Mouse (Mus musculus) urinary bladder, postnatal 4 days (tissue): ENCODE data around the gene Mob1b.
"Not testable (repeated sequence)": the region's sequence is repeated elsewhere in the genome, so short reads cannot be mapped to it uniquely, and the experiment has no call there.

ENCODE experiments used
- DNase-seq, 2 experiments: peaks; one replicate each; pipeline ENCODE4 v3.0.0; 2021 to 2022; ENCODE audit warnings: low spot score in 2 of 2

Gene Mob1b

GRCm38 (mm10) chr5:88702041-88702440 lies 18.6 kb upstream of the Mob1b start:
- DNase-seq, result no peak

- DNase-seq, result no peak
Observed at GRCm38 (mm10) chr5:88703551-88703950, 17.1 kb upstream of the Mob1b start.

- DNase-seq, result no peak
Observed at GRCm38 (mm10) chr5:88711128-88711527, 9.5 kb upstream of the Mob1b start.

GRCm38 (mm10) chr5:88711618-88712224 lies 8.9 kb upstream of the Mob1b start:
- no peak for DNase-seq

GRCm38 (mm10) chr5:88712328-88712727 lies 8.3 kb upstream of the Mob1b start:
- DNase-seq, result no peak

GRCm38 (mm10) chr5:88716983-88717382 lies 3.7 kb upstream of the Mob1b start:
- no peak for DNase-seq

- DNase-seq, result no peak
Observed at GRCm38 (mm10) chr5:88721003-88721475, 384 bp downstream of the Mob1b start.

- DNase-seq, result peak in 1 of 2 experiments; percentile 19
Observed at GRCm38 (mm10) chr5:88721565-88722212, 1.0 kb downstream of the Mob1b start.

GRCm38 (mm10) chr5:88722213-88722600 lies 1.6 kb downstream of the Mob1b start:
- no peak for DNase-seq

GRCm38 (mm10) chr5:88724030-88724429 lies 3.4 kb downstream of the Mob1b start:
- DNase-seq, result no peak

GRCm38 (mm10) chr5:88727593-88728144 lies 7.0 kb downstream of the Mob1b start:
- no peak for DNase-seq

- DNase-seq, result no peak
Observed at GRCm38 (mm10) chr5:88734786-88735185, 14.1 kb downstream of the Mob1b start.

- not testable (repeated sequence) for DNase-seq
Observed at GRCm38 (mm10) chr5:88741065-88741464, 20.4 kb downstream of the Mob1b start.

- DNase-seq, result no peak
Observed at GRCm38 (mm10) chr5:88747774-88748173, 27.1 kb downstream of the Mob1b start.

- no peak for DNase-seq
Observed at GRCm38 (mm10) chr5:88753199-88753598, 32.5 kb downstream of the Mob1b start.

GRCm38 (mm10) chr5:88762611-88763010 lies 42.0 kb downstream of the Mob1b start:
- no peak for DNase-seq

GRCm38 (mm10) chr5:88764430-88764986 lies 43.9 kb downstream of the Mob1b start:
- no peak for DNase-seq

- peak; percentile 98 to 99 for DNase-seq
Observed at GRCm38 (mm10) chr5:88764987-88765481, 44.4 kb downstream of the Mob1b start, which contains the start of gene Dck. Dck (plus strand) TSS chr5:88764996.

- no peak for DNase-seq
Observed at GRCm38 (mm10) chr5:88765587-88765986, 44.9 kb downstream of the Mob1b start.

- DNase-seq, result no peak
Observed at GRCm38 (mm10) chr5:88766121-88766520, 45.5 kb downstream of the Mob1b start.

- no peak for DNase-seq
Observed at GRCm38 (mm10) chr5:88766863-88767262, 46.2 kb downstream of the Mob1b start.

- no peak for DNase-seq
Observed at GRCm38 (mm10) chr5:88768201-88768600, 47.5 kb downstream of the Mob1b start.
